Mouse (Mus musculus): ENCODE data around the gene Tdrd6. TPM values are rescaled to one million over a fixed set of nuclear protein-coding genes. Genes with fewer than 3 reads are reported as not detected.

The Tdrd6 gene
- not detected for polyA plus RNA-seq (2014; fragmentation: Illumina TruSeq; extraction: RNeasy Lipid Tissue Mini Kit (QIAGEN cat#74804); ENCODE audit: low replicate concordance)

DNA sequence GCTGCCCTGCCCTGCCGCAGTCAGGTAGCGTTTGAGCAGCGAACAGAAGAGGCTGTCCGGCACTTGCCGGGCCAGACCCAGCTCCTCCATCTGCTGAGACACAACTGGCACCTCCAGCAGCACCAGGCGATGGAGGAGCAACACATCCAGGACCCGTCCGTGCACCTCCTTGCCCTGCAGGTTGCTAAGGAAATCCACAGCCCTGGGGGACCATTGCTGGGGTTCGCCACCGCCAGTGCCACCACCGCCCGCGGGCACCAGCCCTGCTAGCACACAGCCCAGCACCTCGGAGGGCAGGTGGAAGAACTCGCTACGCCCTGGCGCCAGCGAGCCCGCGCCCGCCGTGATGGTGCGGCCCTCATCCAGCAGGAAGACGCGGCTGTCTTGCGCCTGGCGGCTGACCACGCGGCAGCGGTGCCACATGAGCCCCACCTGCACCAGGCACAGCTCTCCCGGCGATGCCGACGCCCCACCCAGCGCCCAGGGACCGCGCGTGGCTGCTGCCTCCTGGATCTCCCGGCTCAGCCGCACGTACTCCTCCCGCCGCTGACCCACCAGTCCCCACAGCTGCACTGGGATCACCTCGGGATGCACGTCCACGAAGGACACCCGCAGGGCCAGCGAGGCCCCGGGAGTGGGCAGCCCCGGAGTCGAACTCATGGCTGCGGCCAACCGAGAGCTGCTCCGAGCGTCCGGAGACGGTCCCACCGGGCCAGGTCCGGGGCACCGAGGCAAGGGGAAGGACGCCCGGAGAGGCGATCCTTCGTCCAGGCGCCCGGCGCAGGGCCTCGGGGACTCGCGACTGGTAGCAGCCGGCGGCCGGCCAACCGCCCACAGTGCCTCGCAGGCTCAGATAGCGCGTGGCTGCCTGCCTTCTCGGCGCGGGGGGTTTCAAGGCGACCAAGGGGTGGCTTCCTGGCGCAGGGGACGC is at the start of gene Tdrd6:
Tdrd6 (minus strand) TSS at position 804 of the 931 bp plus-strand sequence.

DNA sequence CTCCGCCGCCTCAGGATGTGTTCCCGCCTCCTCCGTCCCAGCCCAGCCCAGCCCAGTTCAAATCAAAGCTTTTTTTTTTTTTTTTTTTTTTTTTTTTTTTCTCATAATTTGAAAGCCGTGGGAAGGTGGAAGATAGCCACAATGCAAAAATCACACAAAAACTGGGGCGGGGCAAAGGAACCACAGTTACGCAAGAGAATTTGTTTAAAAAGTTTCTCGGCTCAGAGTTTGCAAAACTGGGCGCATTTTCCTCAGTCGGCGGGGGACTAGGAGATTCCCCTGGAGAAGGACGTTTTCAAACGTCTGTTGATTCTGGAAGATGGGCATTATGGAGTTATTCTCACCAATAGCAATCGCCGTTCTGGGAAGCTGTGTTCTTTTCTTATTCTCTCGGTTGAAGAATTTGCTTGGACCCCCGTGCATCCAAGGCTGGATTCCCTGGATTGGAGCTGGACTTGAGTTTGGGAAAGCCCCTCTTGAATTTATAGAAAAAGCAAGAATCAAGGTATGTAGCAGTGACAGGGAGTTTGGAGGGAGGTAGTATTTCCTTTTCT is 37.3 kb upstream of the Tdrd6 start, which contains the start of gene Cyp39a1:
Cyp39a1 (plus strand) TSS at position 136 of the 554 bp plus-strand sequence.

DNA sequence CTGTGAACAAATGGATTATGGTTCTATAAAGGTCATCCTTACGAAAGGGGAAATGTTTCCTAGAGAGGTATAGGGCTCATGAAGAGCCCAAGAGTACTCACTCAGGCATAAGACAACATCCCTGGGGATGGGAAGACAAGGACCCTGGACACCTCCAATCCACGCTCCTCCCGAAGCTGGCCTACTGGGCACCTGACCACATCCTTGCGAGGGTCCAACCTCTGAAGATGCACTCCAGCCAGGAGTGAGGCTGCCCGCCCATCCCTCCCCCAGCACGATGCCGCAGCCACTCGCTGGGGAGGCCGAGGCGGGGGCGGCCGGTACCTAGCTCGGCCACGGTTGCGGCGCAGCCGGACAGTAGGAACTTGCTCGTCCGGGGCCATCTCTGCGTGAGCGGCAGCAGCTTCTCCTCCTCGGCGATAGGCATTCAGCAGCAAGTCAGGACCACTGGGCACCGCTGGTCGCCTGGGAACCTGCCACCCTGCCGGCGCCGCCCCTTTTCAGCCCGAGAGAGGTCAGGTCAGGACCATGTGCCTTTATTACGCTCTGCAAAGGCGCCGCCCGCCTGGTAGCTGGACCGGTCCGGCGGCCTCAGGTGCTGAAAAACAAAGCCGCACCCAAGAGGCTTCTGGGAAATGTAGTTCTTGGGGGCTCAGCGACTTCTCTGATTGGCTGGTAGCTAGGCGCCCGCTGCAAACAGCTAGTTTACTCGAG is 36.6 kb upstream of the Tdrd6 start, which contains the start of gene Slc25a27:
Slc25a27 (minus strand) TSS at position 639 of the 714 bp plus-strand sequence.

DNA sequence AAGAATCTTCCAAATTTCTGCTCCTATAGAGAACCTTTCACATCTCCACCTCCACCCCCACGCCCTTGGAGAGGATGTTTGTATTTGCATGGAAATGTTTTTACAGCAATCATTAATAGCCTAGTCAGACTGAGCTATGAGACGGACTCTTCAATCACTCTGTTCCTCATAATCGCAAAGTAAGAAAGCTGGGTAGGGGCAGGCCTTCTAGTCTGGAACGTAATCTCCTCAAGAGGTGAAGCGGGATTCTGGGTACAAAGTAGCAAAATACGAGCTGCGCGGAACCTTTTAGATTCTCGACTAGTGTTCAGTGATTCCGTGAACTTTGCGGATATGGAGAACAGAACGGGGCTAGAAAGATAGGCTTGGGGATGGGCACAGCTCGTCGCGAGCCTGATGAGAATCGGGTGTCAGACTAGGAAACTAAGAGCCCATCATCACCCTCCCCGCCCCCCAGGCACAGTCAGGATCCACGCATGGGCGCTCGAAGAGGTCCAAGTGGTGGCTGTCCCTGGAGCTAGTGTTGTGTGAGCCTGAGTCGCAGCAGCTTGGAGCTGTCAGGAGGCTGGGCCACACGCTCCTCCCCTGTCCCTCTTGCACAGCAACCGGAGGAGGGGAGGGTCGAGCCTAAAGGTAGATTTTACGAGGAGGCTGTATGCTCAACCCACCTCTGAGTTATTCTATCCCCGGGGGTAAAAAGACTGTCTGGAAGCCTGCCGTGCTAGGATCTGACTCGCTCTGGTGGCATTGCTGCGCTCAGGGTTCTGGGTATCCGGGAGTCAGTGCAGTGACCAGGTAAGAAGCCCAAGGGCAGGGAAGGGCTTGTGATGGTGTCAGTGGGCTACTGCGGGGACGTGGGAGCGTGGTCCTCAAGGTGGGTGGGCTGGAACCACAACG is 61.9 kb downstream of the Tdrd6 start, which contains the start of gene Pla2g7:
Pla2g7 (plus strand) TSS at position 107 of the 897 bp plus-strand sequence.

Other genes with a start within 250 kb of the Tdrd6 start
- gene Mep1a, start 127.5 kb downstream of the Tdrd6 start, polyA plus RNA-seq (2014; fragmentation: Illumina TruSeq; extraction: RNeasy Lipid Tissue Mini Kit (QIAGEN cat#74804); ENCODE audit: low replicate concordance), result 75.8 TPM
- gene Ankrd66, start 86.7 kb downstream of the Tdrd6 start, polyA plus RNA-seq (2014; fragmentation: Illumina TruSeq; extraction: RNeasy Lipid Tissue Mini Kit (QIAGEN cat#74804); ENCODE audit: low replicate concordance), result not detected
- gene Pla2g7, start 62.2 kb downstream of the Tdrd6 start, polyA plus RNA-seq (2014; fragmentation: Illumina TruSeq; extraction: RNeasy Lipid Tissue Mini Kit (QIAGEN cat#74804); ENCODE audit: low replicate concordance), result 58.5 TPM
- gene Slc25a27, start 36.9 kb upstream of the Tdrd6 start, polyA plus RNA-seq (2014; fragmentation: Illumina TruSeq; extraction: RNeasy Lipid Tissue Mini Kit (QIAGEN cat#74804); ENCODE audit: low replicate concordance), result 1.3 TPM
- 17.9 TPM for gene Cyp39a1, start 37.1 kb upstream of the Tdrd6 start, polyA plus RNA-seq (2014; fragmentation: Illumina TruSeq; extraction: RNeasy Lipid Tissue Mini Kit (QIAGEN cat#74804); ENCODE audit: low replicate concordance)
- 3.2 TPM for gene Rcan2, start 171.1 kb upstream of the Tdrd6 start, polyA plus RNA-seq (2014; fragmentation: Illumina TruSeq; extraction: RNeasy Lipid Tissue Mini Kit (QIAGEN cat#74804); ENCODE audit: low replicate concordance)

Data from small intestine, adult 10 weeks (tissue).